Mouse (Mus musculus): ENCODE results near the gene B430305J03Rik.
A peak's percentile ranks its signal among the peaks of the same experiment; 100 is the strongest.

B430305J03Rik gene

DNA sequence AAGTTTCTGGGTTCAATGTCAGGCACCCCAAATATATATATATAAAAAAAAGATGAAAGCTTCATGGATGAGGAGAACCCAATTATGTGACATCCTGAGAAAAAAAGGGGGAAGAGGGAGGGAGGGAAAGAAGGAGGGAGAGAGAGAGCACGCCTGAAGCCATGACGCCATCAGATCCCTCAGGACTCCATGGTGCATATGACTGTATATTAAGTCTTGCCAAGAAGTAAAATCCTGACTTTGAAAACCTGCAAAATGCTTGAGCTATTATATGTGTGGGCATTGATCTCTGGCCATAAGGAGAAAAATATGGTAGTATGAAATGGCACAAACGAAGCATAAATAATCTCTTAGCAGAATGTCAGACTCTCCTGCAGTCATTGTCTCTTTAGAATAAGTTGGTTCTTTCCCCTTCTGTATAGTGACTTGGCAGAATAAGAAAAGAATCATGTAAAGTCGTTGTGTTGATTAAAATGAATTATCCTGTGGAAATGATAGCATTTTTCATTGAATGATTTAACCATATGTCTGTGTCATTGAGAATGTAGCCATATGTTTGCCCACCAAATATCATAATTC is 17.6 kb downstream of the B430305J03Rik start:
- DNase-seq (ENCODE audit: low spot score), result no peak

DNA sequence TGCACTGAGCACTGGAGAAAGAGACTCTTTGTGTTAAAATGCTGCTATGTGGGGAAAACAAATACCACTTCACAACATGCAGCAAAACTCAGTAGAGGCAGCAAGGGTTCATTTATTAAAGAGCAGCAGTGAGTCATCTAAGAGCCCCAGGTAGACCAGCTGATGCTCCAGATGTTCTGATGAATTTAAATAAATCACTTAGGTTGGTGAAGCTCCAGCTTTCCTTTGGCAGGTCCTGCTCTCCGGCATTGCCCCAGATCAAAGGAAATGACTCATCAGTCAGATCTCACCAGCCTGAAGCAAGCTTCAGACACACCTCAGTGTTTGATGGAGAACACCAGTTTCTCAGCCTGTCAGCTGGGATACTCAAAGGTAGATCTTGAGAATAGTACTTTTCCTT is 20.1 kb downstream of the B430305J03Rik start:
- DNase-seq (ENCODE audit: low spot score), result no peak

DNA sequence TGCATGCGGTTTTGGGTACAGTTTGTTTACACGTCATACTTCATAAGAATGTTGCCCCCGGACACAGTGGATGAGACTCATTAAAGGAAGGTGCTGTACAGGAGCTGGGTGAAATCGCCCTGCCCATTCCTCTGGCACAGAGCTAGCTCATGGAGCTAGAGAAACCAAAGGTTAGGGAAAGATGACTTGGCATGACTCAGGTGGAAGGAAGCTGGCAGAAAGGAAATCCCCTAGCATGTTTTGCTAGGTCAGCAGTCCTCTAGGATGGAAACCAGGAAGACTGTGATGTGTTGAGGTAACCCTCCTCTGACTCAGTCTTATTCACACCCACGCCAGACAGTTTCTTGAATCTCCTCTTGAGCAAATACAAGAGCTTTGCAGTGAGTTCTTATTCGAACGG is 21.7 kb downstream of the B430305J03Rik start:
- DNase-seq (ENCODE audit: low spot score), result no peak

DNA sequence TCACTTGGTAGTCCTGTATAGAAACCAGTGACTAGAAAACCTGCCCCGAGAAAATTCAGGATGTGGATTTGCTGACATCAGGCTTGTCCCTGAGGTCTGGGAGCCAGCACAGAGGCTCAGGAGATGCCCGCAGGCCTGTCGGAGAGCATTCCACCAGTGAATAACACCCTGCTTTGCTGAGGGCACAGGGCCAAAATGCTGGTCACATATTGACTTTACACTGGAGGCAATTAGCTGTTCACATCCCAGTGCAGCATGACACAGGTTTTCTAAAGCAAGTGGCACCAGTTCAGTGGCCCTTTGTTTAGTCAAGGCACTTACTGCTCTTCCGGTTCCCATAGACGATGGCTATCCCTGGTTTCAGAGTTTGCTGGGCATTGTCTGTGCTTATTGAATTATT is 25.4 kb downstream of the B430305J03Rik start:
- DNase-seq (ENCODE audit: low spot score), result peak; percentile 8

DNA sequence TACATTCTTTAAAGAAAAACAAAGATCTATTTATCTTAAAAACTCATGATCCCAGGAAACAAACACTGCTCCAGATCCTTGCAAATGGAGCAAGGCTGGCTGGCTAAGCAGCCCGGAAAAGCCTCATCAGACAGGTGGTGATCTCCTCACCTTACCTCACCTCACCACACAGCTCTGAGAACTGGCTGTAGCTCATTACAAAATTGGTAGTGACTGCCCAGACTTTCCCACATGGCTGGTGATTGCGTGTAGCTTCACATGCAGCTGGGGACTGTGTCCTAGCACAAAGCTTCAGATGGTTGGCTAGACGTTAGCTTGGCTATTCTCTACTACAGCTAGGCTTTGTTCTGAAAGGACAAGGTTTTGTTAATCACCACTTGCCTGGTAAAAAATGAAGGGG is 28.5 kb downstream of the B430305J03Rik start:
- DNase-seq (ENCODE audit: low spot score), result no peak

DNA sequence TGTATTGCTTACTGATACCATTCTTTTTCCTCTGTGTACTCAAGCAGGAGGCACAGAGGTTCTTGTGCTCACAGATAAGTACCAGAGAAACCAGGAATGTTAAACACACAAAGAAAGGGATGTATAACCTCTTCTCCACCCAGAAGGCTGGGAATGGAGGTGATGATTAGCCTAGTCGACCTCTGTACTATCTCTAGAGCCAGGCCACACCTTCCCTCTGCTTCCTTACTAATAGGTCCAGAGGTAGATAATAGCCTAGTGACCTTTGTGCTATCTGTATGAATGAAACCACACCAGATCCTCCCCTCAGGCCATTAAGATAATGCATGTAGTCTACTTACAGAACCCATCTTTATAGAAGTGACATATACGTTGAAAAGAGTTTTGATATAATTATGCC is 29.5 kb downstream of the B430305J03Rik start:
- DNase-seq (ENCODE audit: low spot score), result no peak

DNA sequence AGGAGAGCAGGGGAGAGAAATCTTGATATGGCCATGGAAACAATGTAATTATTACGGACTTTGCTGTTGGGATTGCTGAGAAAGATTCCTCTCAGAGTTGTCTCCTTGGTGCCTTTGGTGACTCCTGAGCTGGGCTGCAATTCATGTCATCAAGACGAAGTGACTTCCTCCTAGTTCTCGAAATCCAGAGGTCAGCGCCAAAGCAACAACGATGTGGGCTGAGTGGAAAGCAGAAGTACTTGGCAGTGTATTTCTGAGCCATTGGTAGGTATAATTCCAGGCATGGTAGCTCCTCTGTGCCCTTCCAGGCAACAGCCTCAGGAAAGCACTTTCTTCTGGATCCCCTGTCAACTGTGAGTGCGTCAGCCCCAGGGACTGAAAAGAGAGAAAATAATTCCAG is 44.1 kb downstream of the B430305J03Rik start:
- DNase-seq (ENCODE audit: low spot score), result no peak

DNA sequence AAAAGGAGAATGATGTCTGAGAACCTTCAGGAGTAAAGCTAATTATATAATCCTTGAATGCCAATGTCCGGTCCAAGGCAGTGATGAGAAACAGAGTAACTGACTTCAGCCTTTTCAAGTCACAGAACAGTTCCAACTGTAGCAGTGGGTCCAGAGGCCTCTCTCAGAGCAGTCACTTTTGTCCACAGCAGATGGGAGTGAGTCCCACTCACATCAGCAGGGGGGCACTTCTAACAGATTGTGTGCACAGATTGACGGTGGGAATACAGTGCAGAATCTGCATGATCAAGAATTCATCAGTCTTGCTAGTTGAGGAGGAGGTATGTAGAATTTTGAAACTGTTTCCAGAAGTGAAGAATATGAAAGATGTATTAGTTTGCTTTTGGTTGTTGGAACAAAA is 45.7 kb downstream of the B430305J03Rik start:
- DNase-seq (ENCODE audit: low spot score), result no peak

DNA sequence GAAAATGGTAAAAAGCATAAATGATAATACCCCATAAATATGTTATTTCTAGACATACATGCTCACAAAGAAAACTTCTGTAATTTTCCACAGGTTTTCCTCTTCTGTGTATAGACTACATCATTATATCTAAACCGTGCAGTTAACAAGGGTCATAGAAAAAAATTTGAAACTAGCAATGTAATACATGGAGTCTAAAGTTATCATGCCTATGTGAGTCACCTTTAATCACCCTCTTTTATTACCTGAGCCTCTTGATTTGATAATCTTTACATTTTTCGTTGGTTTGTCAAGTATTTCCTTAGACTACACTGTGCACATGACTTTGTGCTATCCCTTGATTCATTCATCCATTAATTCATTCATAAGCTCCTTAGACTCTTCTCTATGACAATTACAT is 50.7 kb downstream of the B430305J03Rik start:
- DNase-seq (ENCODE audit: low spot score), result no peak
